Mouse (Mus musculus) gonadal fat pad, adult 2 months (tissue): ENCODE results near the gene Zfp202. TPM values are rescaled to one million over a fixed set of nuclear protein-coding genes. Genes with fewer than 3 reads are reported as not detected.

Experiments
- DNase-seq: peaks from one replicate; pipeline ENCODE4 v3.0.0-alpha.2; 2012; ENCODE audit warnings: low read depth
- polyA plus RNA-seq: library from polyadenylated mRNA; depleted of rRNA; stranded (reverse); fragments of >200 nt; gene quantifications from 2 replicates; pipeline ENCODE4 v1.2.3, GENCODE M21; 2012; rRNA removed

Gene Zfp202
- polyA plus RNA-seq, 1 experiment: 1.6 TPM

GRCm38 (mm10) chr9:40240311-40240710 is 48.2 kb downstream of the Zfp202 start:
- DNase-seq: no peak

- no peak for DNase-seq
These were observed 49.2 kb downstream of the Zfp202 start for GRCm38 (mm10) chr9:40241223-40241801.

GRCm38 (mm10) chr9:40241951-40242888 is 50.1 kb downstream of the Zfp202 start:
- no peak for DNase-seq

GRCm38 (mm10) chr9:40245466-40245865 is 53.4 kb downstream of the Zfp202 start:
- no peak for DNase-seq

DNA sequence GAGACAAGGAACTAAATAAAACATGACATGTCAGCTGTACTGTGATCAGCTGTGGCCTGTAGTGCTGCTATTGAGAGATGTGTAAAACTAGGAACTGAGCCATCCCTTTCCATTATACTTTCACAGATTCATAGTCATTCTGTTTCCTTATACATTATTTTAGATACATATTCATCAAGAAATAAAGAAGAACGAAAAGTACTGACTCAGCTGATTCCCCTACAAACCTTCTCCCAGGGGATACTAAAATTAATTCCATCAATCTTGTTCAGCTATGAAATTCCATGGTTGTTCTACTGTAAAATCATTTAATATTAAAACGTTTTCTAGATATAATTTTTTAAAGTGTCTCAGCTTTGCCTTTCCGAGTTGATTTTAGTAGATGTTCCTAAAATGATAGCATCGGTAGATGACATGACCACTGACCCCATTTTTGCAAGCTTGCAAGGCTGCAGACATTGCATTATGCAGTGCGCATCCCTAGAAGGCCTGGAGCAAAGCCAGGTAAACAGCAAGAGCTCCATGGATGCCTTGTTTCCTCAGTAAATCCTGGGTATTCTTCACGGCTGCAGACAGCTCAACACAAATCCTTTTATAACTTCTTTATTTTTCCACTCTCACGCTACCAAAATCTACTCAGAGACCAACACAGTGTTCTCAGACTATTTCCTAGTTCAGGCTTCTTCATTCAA is 54.0 kb downstream of the Zfp202 start:
- DNase-seq: no peak

- no peak for DNase-seq
These were observed 54.6 kb downstream of the Zfp202 start for GRCm38 (mm10) chr9:40246702-40247101.

GRCm38 (mm10) chr9:40249106-40249505 is 57.0 kb downstream of the Zfp202 start:
- no peak for DNase-seq

DNA sequence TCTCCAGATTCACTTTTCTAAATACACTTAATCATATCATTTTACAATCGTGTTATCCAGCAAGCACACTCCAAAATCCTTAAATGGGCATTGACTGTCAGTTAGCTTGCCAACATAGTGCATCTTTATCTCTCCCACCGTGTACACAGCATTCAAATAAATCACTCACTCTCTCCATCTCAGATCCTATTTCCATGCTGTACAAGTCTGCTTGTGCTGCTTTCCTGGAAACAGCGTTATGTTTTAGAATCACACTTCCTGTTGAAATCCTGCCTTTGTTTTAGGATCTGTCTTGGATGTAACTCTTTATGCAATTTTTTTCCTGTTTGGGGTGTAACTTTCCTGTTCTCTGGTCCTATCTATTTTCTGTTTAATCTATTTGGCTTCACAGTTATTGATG is 60.3 kb downstream of the Zfp202 start:
- no peak for DNase-seq

Other genes with a start within 250 kb of the Zfp202 start
- not detected in 2 replicates for gene Olfr975, start 240.3 kb upstream of the Zfp202 start, polyA plus RNA-seq
- gene Olfr976, start 231.2 kb upstream of the Zfp202 start, polyA plus RNA-seq: not detected in 2 replicates
- not detected in 2 replicates for gene Olfr978, start 200.2 kb upstream of the Zfp202 start, polyA plus RNA-seq
- not detected in 2 replicates for gene Olfr979, start 188.9 kb upstream of the Zfp202 start, polyA plus RNA-seq
- not detected in 2 replicates for gene Olfr980, start 182.7 kb upstream of the Zfp202 start, polyA plus RNA-seq
- gene Olfr981, start 170.9 kb upstream of the Zfp202 start, polyA plus RNA-seq: not detected in 2 replicates
- not detected in 2 replicates for gene Olfr982, start 118.5 kb upstream of the Zfp202 start, polyA plus RNA-seq
- not detected in 2 replicates for gene Olfr983, start 98.7 kb upstream of the Zfp202 start, polyA plus RNA-seq
- gene Olfr984, start 78.1 kb upstream of the Zfp202 start, polyA plus RNA-seq: not detected in 2 replicates
- not detected in 2 replicates for gene Olfr985, start 62.1 kb upstream of the Zfp202 start, polyA plus RNA-seq
- gene Tmem225, start 44.2 kb upstream of the Zfp202 start, polyA plus RNA-seq: 0.16 TPM in 1 of 2 replicates, not detected in the other
- gene Olfr986, start 11.4 kb upstream of the Zfp202 start, polyA plus RNA-seq: not detected in 2 replicates
- gene Scn3b, start 76.9 kb downstream of the Zfp202 start, polyA plus RNA-seq: 0.81 and 1.3 TPM in 2 replicates